Mouse (Mus musculus) left cerebral cortex, adult 2 months (tissue): ENCODE data around the gene Atg4a. TPM values are rescaled to one million over a fixed set of nuclear protein-coding genes. Genes with fewer than 3 reads are reported as not detected.

Source experiments
- DNase-seq, 2 experiments: peaks; one replicate each; pipeline ENCODE4 v3.0.0; 2021 to 2022; ENCODE audit warnings: low spot score in 2 of 2, mixed read lengths in 1 of 2; ENCODE audit errors: extremely low spot score in 1 of 2
- H3K27ac ChIP-seq: fragments of 200-600 bp; 2 replicates; pipeline ENCODE4 v1.8.1; 2022
- H3K4me3 ChIP-seq: fragments of 200-600 bp; 2 replicates; pipeline ENCODE4 v1.8.1; 2022
- CTCF ChIP-seq: fragments of 200-600 bp; IDR thresholded peaks from 2 replicates; pipeline ENCODE4 v1.8.1; 2022; ENCODE audit warnings: antibody characterized with exemption, mild to moderate bottlenecking, moderate library complexity
- intact Hi-C: fragments of 180-260 bp; cut with DNase I; formaldehyde crosslinking; loops from one replicate; pipeline ENCODE4 v1.15.1; 2025
- total RNA-seq, 2 experiments: library from RNA; stranded (reverse); gene quantifications; 2 replicates each; pipeline ENCODE4 v1.2.3; 2021

Gene Atg4a
- total RNA-seq, 2 experiments from 2014 or later = 7.9 to 8.7 TPM

- no peak overlapping the region for H3K4me3 ChIP-seq
- H3K27ac ChIP-seq = no peak overlapping the region
- DNase-seq = no peak
- intact Hi-C loops = no loop called here
- TF ChIP-seq CTCF = no peak
Measured at GRCm38 (mm10) chrX:140984795-140985194, 28.1 kb downstream of the Atg4a start.

GRCm38 (mm10) chrX:140985256-140985655 is 28.5 kb downstream of the Atg4a start:
- DNase-seq = no peak
- intact Hi-C loops = no loop called here
- Histone ChIP-seq H3K4me3 (no peak overlapping the region), H3K27ac (no peak overlapping the region)
- no peak for TF ChIP-seq CTCF

GRCm38 (mm10) chrX:140996909-140997516 is 40.3 kb downstream of the Atg4a start:
- TF ChIP-seq CTCF = no peak
- no peak for DNase-seq
- Histone ChIP-seq H3K4me3 (no peak overlapping the region), H3K27ac (no peak overlapping the region)
- intact Hi-C loops = no loop called here

GRCm38 (mm10) chrX:140997912-140998545 is 41.3 kb downstream of the Atg4a start:
- intact Hi-C loops = no loop called here
- TF ChIP-seq CTCF = no peak

GRCm38 (mm10) chrX:140998885-140999284 is 42.2 kb downstream of the Atg4a start:
- H3K27ac ChIP-seq = no peak overlapping the region
- no peak for DNase-seq
- intact Hi-C loops = no loop called here
- H3K4me3 ChIP-seq = no peak overlapping the region
- no peak for TF ChIP-seq CTCF

More at GRCm38 (mm10) chrX:140997912-140998545, 41.3 kb downstream of the Atg4a start:
- Histone ChIP-seq H3K27ac (no peak overlapping the region), H3K4me3 (no peak overlapping the region)
- DNase-seq = no peak

- no peak for TF ChIP-seq CTCF
- no peak overlapping the region for H3K4me3 ChIP-seq
- no peak for DNase-seq
- H3K27ac ChIP-seq = no peak overlapping the region
- intact Hi-C loops = no loop called here
Measured at GRCm38 (mm10) chrX:141149705-141150104, 193.0 kb downstream of the Atg4a start.

GRCm38 (mm10) chrX:141150290-141150689 is 193.6 kb downstream of the Atg4a start:
- H3K27ac ChIP-seq = no peak overlapping the region
- no peak for DNase-seq
- intact Hi-C loops = no loop called here
- H3K4me3 ChIP-seq = no peak overlapping the region
- TF ChIP-seq CTCF = no peak

- H3K4me3 ChIP-seq = no peak overlapping the region
- intact Hi-C loops = no loop called here
- no peak overlapping the region for H3K27ac ChIP-seq
- TF ChIP-seq CTCF = no peak
- DNase-seq = no peak
Measured at GRCm38 (mm10) chrX:141151182-141151581, 194.5 kb downstream of the Atg4a start.

- intact Hi-C loops = no loop called here
- DNase-seq = no peak
Measured at GRCm38 (mm10) chrX:141156696-141157095, 200.0 kb downstream of the Atg4a start.

GRCm38 (mm10) chrX:141157626-141158025 is 200.9 kb downstream of the Atg4a start:
- intact Hi-C loops = no loop called here
- DNase-seq = no peak
- H3K4me3 ChIP-seq = no peak overlapping the region
- no peak overlapping the region for H3K27ac ChIP-seq
- no peak for TF ChIP-seq CTCF

More at GRCm38 (mm10) chrX:141156696-141157095, 200.0 kb downstream of the Atg4a start:
- Histone ChIP-seq H3K27ac (no peak overlapping the region), H3K4me3 (no peak overlapping the region)
- peak; percentile 68 for TF ChIP-seq CTCF

GRCm38 (mm10) chrX:141158160-141158559 is 201.5 kb downstream of the Atg4a start:
- DNase-seq = no peak
- intact Hi-C loops = no loop called here
- Histone ChIP-seq H3K4me3 (no peak overlapping the region), H3K27ac (no peak overlapping the region)
- peak; percentile 60 for TF ChIP-seq CTCF

- no peak overlapping the region for H3K4me3 ChIP-seq
- no peak for DNase-seq
- no peak overlapping the region for H3K27ac ChIP-seq
- TF ChIP-seq CTCF = no peak
- intact Hi-C loops = no loop called here
Measured at GRCm38 (mm10) chrX:141160371-141160770, 203.7 kb downstream of the Atg4a start.

GRCm38 (mm10) chrX:141165067-141165466 is 208.4 kb downstream of the Atg4a start:
- intact Hi-C loops = no loop called here
- no peak overlapping the region for H3K4me3 ChIP-seq
- DNase-seq = no peak
- TF ChIP-seq CTCF = no peak
- no peak overlapping the region for H3K27ac ChIP-seq
